Mouse (Mus musculus) brain, embryonic 14.5 days (tissue): ENCODE results near the gene Rbm18. TPM values are rescaled to one million over a fixed set of nuclear protein-coding genes. Genes with fewer than 3 reads are reported as not detected.

Experiments used
- DNase-seq: peaks from one replicate; pipeline ENCODE4 v3.0.0-alpha.2; 2011; ENCODE audit warnings: low read depth
- CTCF ChIP-seq: fragments of 200-500 bp; IDR thresholded peaks from 2 replicates; pipeline ENCODE4 v1.5.1; 2012; ENCODE audit warnings: inconsistent platforms, mild to moderate bottlenecking, moderate library complexity, borderline replicate concordance; ENCODE audit not compliant: insufficient read depth, insufficient read length; ENCODE audit errors: extremely low read depth
- POLR2A ChIP-seq: fragments of 200-500 bp; IDR thresholded peaks from 2 replicates; pipeline ENCODE4 v1.6.1; 2012; ENCODE audit warnings: mild to moderate bottlenecking, inconsistent platforms, borderline replicate concordance; ENCODE audit not compliant: poor library complexity, insufficient read depth, insufficient read length, severe bottlenecking; ENCODE audit errors: extremely low read depth
- polyA plus RNA-seq: library from polyadenylated mRNA; depleted of rRNA; stranded (reverse); fragments of >200 nt; gene quantifications from 2 replicates; pipeline ENCODE4 v1.2.3, GENCODE M21; 2012

The Rbm18 gene
- polyA plus RNA-seq, 1 experiment, result 86.3 TPM

- no peak for DNase-seq
- TF ChIP-seq CTCF, result no peak
- TF ChIP-seq POLR2A, result no peak
These were observed 12.3 kb upstream of the Rbm18 start for GRCm38 (mm10) chr2:36148876-36149365.

DNA sequence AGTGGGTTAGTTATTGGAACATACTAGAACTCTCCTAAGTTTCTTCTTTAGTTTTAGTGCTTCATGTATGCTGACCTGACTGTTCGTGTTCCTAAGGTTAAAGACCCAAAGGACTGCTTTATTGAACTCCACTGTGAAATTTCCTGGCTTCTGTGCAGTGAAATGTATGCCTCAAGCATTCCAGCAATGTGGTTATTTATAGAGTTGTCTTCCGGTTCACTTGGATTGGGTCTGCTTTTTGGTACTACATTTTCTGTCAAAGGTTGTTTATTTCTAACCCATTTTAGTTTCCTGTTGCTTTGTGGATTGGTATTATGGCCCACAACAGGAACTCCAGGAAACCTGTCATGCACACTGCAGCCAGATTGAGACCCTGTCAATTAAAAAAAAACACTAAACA lies 2.5 kb upstream of the Rbm18 start:
- no peak for TF ChIP-seq POLR2A
- no peak for TF ChIP-seq CTCF
- DNase-seq, result no peak

DNA sequence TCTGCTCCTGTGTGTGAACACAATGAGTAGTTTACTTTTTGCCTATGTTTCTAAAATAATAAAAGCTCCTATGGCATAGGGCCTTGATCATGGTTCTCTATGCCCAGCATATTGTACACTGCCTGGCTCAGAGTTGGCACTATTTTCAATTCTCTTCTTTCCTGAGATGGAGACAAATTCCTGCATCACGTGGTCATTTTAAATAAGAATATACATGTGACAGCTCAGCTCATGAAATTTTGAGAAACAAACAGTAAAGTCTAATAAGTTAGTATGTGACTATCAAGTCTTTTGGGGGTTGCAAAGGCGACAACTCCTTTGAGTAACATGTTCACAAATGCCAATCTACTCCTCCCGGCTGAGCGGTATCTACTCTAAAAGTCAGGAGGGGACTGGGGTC lies 686 bp downstream of the Rbm18 start:
- no peak for DNase-seq
- no peak for TF ChIP-seq POLR2A
- TF ChIP-seq CTCF, result no peak

- DNase-seq, result peak; percentile 5
- TF ChIP-seq POLR2A, result no peak
These were observed 7.5 kb downstream of the Rbm18 start for GRCm38 (mm10) chr2:36129051-36129450.

- no peak for DNase-seq
- TF ChIP-seq POLR2A, result no peak
These were observed 8.6 kb downstream of the Rbm18 start for GRCm38 (mm10) chr2:36127973-36128372.

GRCm38 (mm10) chr2:36126795-36127429 lies 9.7 kb downstream of the Rbm18 start:
- DNase-seq, result no peak
- TF ChIP-seq CTCF (no peak), POLR2A (no peak)

GRCm38 (mm10) chr2:36112632-36113031 lies 23.9 kb downstream of the Rbm18 start:
- no peak for DNase-seq

GRCm38 (mm10) chr2:36108615-36109014 lies 28.0 kb downstream of the Rbm18 start:
- no peak for DNase-seq
- no peak for TF ChIP-seq POLR2A
- no peak for TF ChIP-seq CTCF

More at GRCm38 (mm10) chr2:36112632-36113031, 23.9 kb downstream of the Rbm18 start:
- no peak for TF ChIP-seq POLR2A
- peak; percentile 2; the same call in 1 of the 2 replicates for TF ChIP-seq CTCF

- DNase-seq, result peak; percentile 45
- no peak for TF ChIP-seq POLR2A
- TF ChIP-seq CTCF, result no peak
These were observed 31.4 kb downstream of the Rbm18 start, which contains the start of gene Lhx6 for GRCm38 (mm10) chr2:36104956-36105741. TSS of gene Lhx6 (minus strand) at chr2:36105408.

GRCm38 (mm10) chr2:36104436-36104955 lies 32.1 kb downstream of the Rbm18 start:
- peak; percentile 64 for DNase-seq
- no peak for TF ChIP-seq POLR2A
- TF ChIP-seq CTCF, result no peak

GRCm38 (mm10) chr2:36103555-36104367 lies 32.8 kb downstream of the Rbm18 start:
- TF ChIP-seq CTCF, result no peak
- no peak for TF ChIP-seq POLR2A
- peak; percentile 82 for DNase-seq

- no peak for DNase-seq
- TF ChIP-seq CTCF, result no peak
- TF ChIP-seq POLR2A, result no peak
These were observed 33.5 kb downstream of the Rbm18 start for GRCm38 (mm10) chr2:36103069-36103554.
